Mouse (Mus musculus) fibroblast of lung, adult 2 months (primary cell): ENCODE measurements around the gene Mllt10.

ENCODE experiments used
- DNase-seq: peaks from one replicate; pipeline ENCODE4 v3.0.0-alpha.2; 2011; ENCODE audit warnings: low read depth

The Mllt10 gene

GRCm38 (mm10) chr2:18093858-18094257 is 38.8 kb downstream of the Mllt10 start:
- DNase-seq: no peak

- DNase-seq: no peak
These were observed 39.3 kb downstream of the Mllt10 start for GRCm38 (mm10) chr2:18094319-18094718.

GRCm38 (mm10) chr2:18095804-18096203 is 40.8 kb downstream of the Mllt10 start:
- DNase-seq: no peak

- DNase-seq: no peak
These were observed 45.9 kb downstream of the Mllt10 start for GRCm38 (mm10) chr2:18100914-18101313.

GRCm38 (mm10) chr2:18107561-18107960 is 52.5 kb downstream of the Mllt10 start:
- DNase-seq: no peak

GRCm38 (mm10) chr2:18108214-18108613 is 53.2 kb downstream of the Mllt10 start:
- no peak for DNase-seq

- no peak for DNase-seq
These were observed 56.4 kb downstream of the Mllt10 start for GRCm38 (mm10) chr2:18111411-18111810.

GRCm38 (mm10) chr2:18116432-18116831 is 61.4 kb downstream of the Mllt10 start:
- DNase-seq: no peak

GRCm38 (mm10) chr2:18138131-18138530 is 83.1 kb downstream of the Mllt10 start:
- DNase-seq: no peak

GRCm38 (mm10) chr2:18139646-18140045 is 84.6 kb downstream of the Mllt10 start:
- no peak for DNase-seq

- DNase-seq: no peak
These were observed 101.1 kb downstream of the Mllt10 start for GRCm38 (mm10) chr2:18156131-18156530.

GRCm38 (mm10) chr2:18159426-18159825 is 104.4 kb downstream of the Mllt10 start:
- DNase-seq: no peak

- no peak for DNase-seq
These were observed 106.0 kb downstream of the Mllt10 start for GRCm38 (mm10) chr2:18160992-18161391.

- no peak for DNase-seq
These were observed 110.5 kb downstream of the Mllt10 start for GRCm38 (mm10) chr2:18165511-18165910.

GRCm38 (mm10) chr2:18169174-18169948 is 114.3 kb downstream of the Mllt10 start:
- no peak for DNase-seq

- DNase-seq: no peak
These were observed 120.2 kb downstream of the Mllt10 start for GRCm38 (mm10) chr2:18175234-18175633.

GRCm38 (mm10) chr2:18176235-18176634 is 121.2 kb downstream of the Mllt10 start:
- DNase-seq: no peak

GRCm38 (mm10) chr2:18180323-18180722 is 125.3 kb downstream of the Mllt10 start:
- no peak for DNase-seq

- DNase-seq: no peak
These were observed 126.6 kb downstream of the Mllt10 start for GRCm38 (mm10) chr2:18181631-18182030.

- no peak for DNase-seq
These were observed 128.0 kb downstream of the Mllt10 start for GRCm38 (mm10) chr2:18183079-18183478.

- no peak for DNase-seq
These were observed 133.3 kb downstream of the Mllt10 start for GRCm38 (mm10) chr2:18188367-18188766.

GRCm38 (mm10) chr2:18195285-18195684 is 140.2 kb downstream of the Mllt10 start:
- DNase-seq: no peak

- peak; percentile 49 for DNase-seq
These were observed 140.8 kb downstream of the Mllt10 start for GRCm38 (mm10) chr2:18195691-18196396.
